Mouse (Mus musculus) effector memory CD4-positive, alpha-beta T cell, adult 5 months (primary cell): ENCODE measurements around the gene Zbtb38. TPM values are rescaled to one million over a fixed set of nuclear protein-coding genes. Genes with fewer than 3 reads are reported as not detected.

Experiments used
- polyA plus RNA-seq: library from polyadenylated mRNA; unstranded; fragments of 100-300 nt; shearing (Covaris generic); gene quantifications from one replicate; pipeline ENCODE4 v1.2.1, GENCODE M21; 2017

Gene Zbtb38
- 36.5 TPM for polyA plus RNA-seq

DNA sequence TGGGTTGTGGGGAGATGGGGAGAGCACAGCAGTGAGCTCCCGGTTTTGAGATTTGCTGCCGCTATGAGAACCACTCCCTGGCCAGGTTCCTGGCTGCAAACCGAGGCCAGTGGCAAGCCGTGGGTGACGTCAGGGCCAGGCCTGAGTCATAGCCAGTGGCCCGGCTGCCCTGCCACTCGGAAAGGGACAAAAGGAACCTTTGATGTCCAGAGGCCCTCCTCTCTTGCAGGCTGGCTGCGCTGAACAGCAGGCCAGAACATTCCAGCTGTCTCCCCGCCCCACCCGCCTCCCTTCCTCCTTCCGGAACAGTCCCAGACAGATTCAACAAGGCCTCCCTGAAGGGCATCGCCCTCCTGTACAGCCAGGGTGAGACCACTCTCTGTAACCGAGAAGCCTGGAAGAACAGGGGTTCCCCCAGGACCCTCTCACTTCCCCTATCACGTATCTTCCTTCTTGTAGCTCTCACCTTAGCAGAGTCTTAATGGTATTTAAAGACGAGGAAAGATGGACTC is at the start of gene Zbtb38:
Gene Zbtb38 (minus strand): TSS at position 229 of the 512 bp plus-strand sequence.

Other genes with a start within 250 kb of the Zbtb38 start
- not detected for gene Gm28729, start 227.6 kb downstream of the Zbtb38 start, polyA plus RNA-seq
- gene Rasa2, start 121.2 kb downstream of the Zbtb38 start, polyA plus RNA-seq = 56.4 TPM
- 19.8 TPM for gene Pxylp1, start 139.8 kb upstream of the Zbtb38 start, polyA plus RNA-seq